Mouse (Mus musculus) limb, embryonic 12.5 days (tissue): ENCODE measurements around the gene H2-Q1. TPM values are rescaled to one million over a fixed set of nuclear protein-coding genes. Genes with fewer than 3 reads are reported as not detected.
"Not testable (repeated sequence)": the region's sequence is repeated elsewhere in the genome, so short reads cannot be mapped to it uniquely, and the experiment has no call there.

Experiments
- ATAC-seq: fragments of 200-750 bp; cut with Nextera tagmentation; 2 replicates; pipeline ENCODE4 v1.8.0; 2017; ENCODE audit warnings: low read depth, moderate TSS enrichment; ENCODE audit not compliant: insufficient number of reproducible peaks, insufficient read depth, low FRiP score, low TSS enrichment
- H3K27ac ChIP-seq: fragments of 300-500 bp; sonication (generic); 2 replicates; pipeline ENCODE4 v1.5.1; 2016; ENCODE audit warnings: mild to moderate bottlenecking, moderate library complexity
- H3K27me3 ChIP-seq: fragments of 300-500 bp; sonication (generic); 2 replicates; pipeline ENCODE4 v1.6.1; 2016; ENCODE audit warnings: mild to moderate bottlenecking, moderate library complexity
- H3K36me3 ChIP-seq: fragments of 300-500 bp; sonication (generic); 2 replicates; pipeline ENCODE4 v1.6.1; 2016; ENCODE audit warnings: mild to moderate bottlenecking, moderate library complexity
- H3K4me1 ChIP-seq: fragments of 300-500 bp; sonication (generic); replicated peaks from 2 replicates; pipeline ENCODE4 v1.6.1; 2016
- H3K4me2 ChIP-seq: fragments of 300-500 bp; sonication (generic); 2 replicates; pipeline ENCODE4 v1.6.1; 2016; ENCODE audit warnings: mild to moderate bottlenecking, moderate library complexity
- H3K4me3 ChIP-seq: fragments of 300-500 bp; sonication (generic); replicated peaks from 2 replicates; pipeline ENCODE4 v1.5.1; 2016; ENCODE audit warnings: mild to moderate bottlenecking
- H3K9ac ChIP-seq: fragments of 300-500 bp; sonication (generic); replicated peaks from 2 replicates; pipeline ENCODE4 v1.6.1; 2016; ENCODE audit warnings: mild to moderate bottlenecking, moderate library complexity
- H3K9me3 ChIP-seq: fragments of 300-500 bp; sonication (generic); 2 replicates; pipeline ENCODE4 v1.6.1; 2016; ENCODE audit warnings: mild to moderate bottlenecking, moderate library complexity
- WGBS: fragments of 180-500 bp; shearing (Covaris S2); methylation state at CpG from one replicate; pipeline ENCODE4 v1.1.7; 2016; 5-methylcytosine and 5-hydroxymethylcytosine counted together
- polyA plus RNA-seq: library from polyadenylated mRNA; unstranded; fragments of >200 nt; fragmentation: Nextera tagmentation; extraction: Ambion mirVana; gene quantifications from 2 replicates; pipeline ENCODE4 v1.2.1, GENCODE M21; 2016

H2-Q1 gene
- polyA plus RNA-seq, 1 experiment from 2014 or later = not detected

GRCm38 (mm10) chr17:35347659-35348058, 27.5 kb downstream of the H2-Q1 start:
- not testable (repeated sequence) for ATAC-seq, H3K4me1 ChIP-seq

GRCm38 (mm10) chr17:35353275-35353674, 33.1 kb downstream of the H2-Q1 start:
- H3K4me2 ChIP-seq, H3K4me3 ChIP-seq, H3K36me3 ChIP-seq, H3K27ac ChIP-seq, H3K4me1 ChIP-seq, ATAC-seq, H3K9me3 ChIP-seq, H3K9ac ChIP-seq: not testable (repeated sequence)
- WGBS = 63% methylated on average over 6 of the region's 6 CpGs
- peaks cover 24% of the 10 kb centered on the region for H3K27me3 ChIP-seq

More at GRCm38 (mm10) chr17:35347659-35348058, 27.5 kb downstream of the H2-Q1 start:
- H3K36me3 ChIP-seq, H3K9me3 ChIP-seq, H3K27ac ChIP-seq, H3K9ac ChIP-seq, H3K4me2 ChIP-seq, H3K4me3 ChIP-seq: not testable (repeated sequence)
- peaks cover 43% of the 10 kb centered on the region for H3K27me3 ChIP-seq

- WGBS = 73% methylated on average over 2 of the region's 2 CpGs
These were observed 33.9 kb downstream of the H2-Q1 start for GRCm38 (mm10) chr17:35354071-35354470.

GRCm38 (mm10) chr17:35357086-35357485, 36.9 kb downstream of the H2-Q1 start:
- H3K9ac ChIP-seq = no peak overlapping the region
- no peaks in the 10 kb centered on the region for H3K9me3 ChIP-seq
- no peak for ATAC-seq
- H3K4me1 ChIP-seq = peaks cover 9% of the 10 kb centered on the region
- no peaks in the 10 kb centered on the region for H3K36me3 ChIP-seq
- H3K4me3 ChIP-seq = no peak overlapping the region
- H3K4me2 ChIP-seq = no peak overlapping the region
- peaks cover 35% of the 10 kb centered on the region for H3K27me3 ChIP-seq
- H3K27ac ChIP-seq = no peak overlapping the region
- 38% methylated on average over 1 of the region's 1 CpGs for WGBS

More at GRCm38 (mm10) chr17:35354071-35354470, 33.9 kb downstream of the H2-Q1 start:
- no peak overlapping the region for H3K4me3 ChIP-seq
- ATAC-seq = no peak
- H3K4me1 ChIP-seq = peaks cover 3% of the 10 kb centered on the region
- H3K4me2 ChIP-seq = no peak overlapping the region
- H3K27me3 ChIP-seq = peaks cover 32% of the 10 kb centered on the region
- no peaks in the 10 kb centered on the region for H3K9me3 ChIP-seq
- H3K27ac ChIP-seq = no peak overlapping the region
- no peak overlapping the region for H3K9ac ChIP-seq
- H3K36me3 ChIP-seq = no peaks in the 10 kb centered on the region

- Histone ChIP-seq H3K9ac (peak overlapping the region; percentile 42; the same call in 1 of the 2 replicates), H3K27me3 (peaks cover 35% of the 10 kb centered on the region), H3K9me3 (peaks cover 12% of the 10 kb centered on the region), H3K4me1 (peaks cover 9% of the 10 kb centered on the region), H3K36me3 (no peaks in the 10 kb centered on the region), H3K4me2 (peak overlapping the region; percentile 75), H3K27ac (no peak overlapping the region), H3K4me3 (peak overlapping the region; percentile 40)
- no peak for ATAC-seq
- 9% methylated on average over 38 of the region's 38 CpGs for WGBS
These were observed 38.7 kb downstream of the H2-Q1 start for GRCm38 (mm10) chr17:35358763-35359469.

- Histone ChIP-seq H3K9me3 (peaks cover 12% of the 10 kb centered on the region), H3K9ac (peak overlapping the region; percentile 42; the same call in 1 of the 2 replicates), H3K36me3 (no peaks in the 10 kb centered on the region), H3K27ac (no peak overlapping the region), H3K27me3 (peaks cover 35% of the 10 kb centered on the region), H3K4me1 (peaks cover 9% of the 10 kb centered on the region), H3K4me3 (peak overlapping the region; percentile 40), H3K4me2 (peak overlapping the region; percentile 75)
- peak; percentile 47; the same call in 1 of the 2 replicates for ATAC-seq
- 16% methylated on average over 21 of the region's 21 CpGs for WGBS
These were observed 39.3 kb downstream of the H2-Q1 start for GRCm38 (mm10) chr17:35359470-35359862.

Other genes starting within 250 kb of the H2-Q1 start
- gene Ly6g6e, start 243.5 kb upstream of the H2-Q1 start, polyA plus RNA-seq = 1.3 and 2.5 TPM in 2 replicates
- 0.68 and 1.0 TPM in 2 replicates for gene Ly6g6d, start 242.3 kb upstream of the H2-Q1 start, polyA plus RNA-seq
- 0.44 and 0.66 TPM in 2 replicates for gene Ly6g6f, start 234.8 kb upstream of the H2-Q1 start, polyA plus RNA-seq
- gene Abhd16a, start 231.1 kb upstream of the H2-Q1 start, polyA plus RNA-seq = 74.5 and 75.3 TPM in 2 replicates
- gene Ly6g5c, start 212.1 kb upstream of the H2-Q1 start, polyA plus RNA-seq = not detected in 2 replicates
- 1.1 and 1.3 TPM in 2 replicates for gene Ly6g5b, start 205.0 kb upstream of the H2-Q1 start, polyA plus RNA-seq
- 22.4 and 23.7 TPM in 2 replicates for gene Gpank1, start 198.9 kb upstream of the H2-Q1 start, polyA plus RNA-seq
- 266 and 270 TPM in 2 replicates for gene Csnk2b, start 198.4 kb upstream of the H2-Q1 start, polyA plus RNA-seq
- 7.1 and 10.1 TPM in 2 replicates for gene D17H6S53E, start 194.0 kb upstream of the H2-Q1 start, polyA plus RNA-seq
- gene Apom, start 188.4 kb upstream of the H2-Q1 start, polyA plus RNA-seq = 0.61 and 0.70 TPM in 2 replicates
- gene Bag6, start 185.2 kb upstream of the H2-Q1 start, polyA plus RNA-seq = 70.4 TPM in 2 replicates
- gene Prrc2a, start 155.5 kb upstream of the H2-Q1 start, polyA plus RNA-seq = 212 and 231 TPM in 2 replicates
- 4.7 and 4.9 TPM in 2 replicates for gene Aif1, start 144.3 kb upstream of the H2-Q1 start, polyA plus RNA-seq
- 5.6 and 6.0 TPM in 2 replicates for gene Lst1, start 132.0 kb upstream of the H2-Q1 start, polyA plus RNA-seq
- 0.49 and 0.64 TPM in 2 replicates for gene Ltb, start 126.0 kb upstream of the H2-Q1 start, polyA plus RNA-seq
- gene Tnf, start 118.4 kb upstream of the H2-Q1 start, polyA plus RNA-seq = not detected in 2 replicates
- not detected in 2 replicates for gene Lta, start 115.1 kb upstream of the H2-Q1 start, polyA plus RNA-seq
- gene Gm16181, start 99.6 kb upstream of the H2-Q1 start, polyA plus RNA-seq = 0.45 and 1.1 TPM in 2 replicates
- gene Atp6v1g2, start 86.7 kb upstream of the H2-Q1 start, polyA plus RNA-seq = 4.3 and 4.8 TPM in 2 replicates
- 13.3 and 15.5 TPM in 2 replicates for gene Nfkbil1, start 84.6 kb upstream of the H2-Q1 start, polyA plus RNA-seq
- 620 and 638 TPM in 2 replicates for gene Ddx39b, start 78.7 kb upstream of the H2-Q1 start, polyA plus RNA-seq
- 17.8 and 18.8 TPM in 2 replicates for gene H2-D1, start 57.7 kb upstream of the H2-Q1 start, polyA plus RNA-seq
- gene H2-Q2, start 21.8 kb downstream of the H2-Q1 start, polyA plus RNA-seq = 0.45 and 0.88 TPM in 2 replicates
- gene H2-Q4, start 59.2 kb downstream of the H2-Q1 start, polyA plus RNA-seq = 5.0 and 6.0 TPM in 2 replicates
- gene H2-Q6, start 104.4 kb downstream of the H2-Q1 start, polyA plus RNA-seq = 2.0 TPM in 2 replicates
- gene H2-Q7, start 118.8 kb downstream of the H2-Q1 start, polyA plus RNA-seq = 17.3 and 19.3 TPM in 2 replicates
- gene H2-Q10, start 149.7 kb downstream of the H2-Q1 start, polyA plus RNA-seq = 0.41 and 0.42 TPM in 2 replicates
- 0.56 TPM in 1 of 2 replicates, not detected in the other for gene Pou5f1, start 185.6 kb downstream of the H2-Q1 start, polyA plus RNA-seq
- gene Tcf19, start 196.4 kb downstream of the H2-Q1 start, polyA plus RNA-seq = 60.5 and 62.3 TPM in 2 replicates
- 26.1 and 26.3 TPM in 2 replicates for gene Cchcr1, start 196.7 kb downstream of the H2-Q1 start, polyA plus RNA-seq
- 0.96 and 1.3 TPM in 2 replicates for gene Psors1c2, start 212.8 kb downstream of the H2-Q1 start, polyA plus RNA-seq
- gene Cdsn, start 231.7 kb downstream of the H2-Q1 start, polyA plus RNA-seq = not detected in 2 replicates
- gene 2300002M23Rik, start 247.0 kb downstream of the H2-Q1 start, polyA plus RNA-seq = 0.17 TPM in 1 of 2 replicates, not detected in the other